Mouse (Mus musculus): Measurements from ENCODE around the gene Inhba.

DNA sequence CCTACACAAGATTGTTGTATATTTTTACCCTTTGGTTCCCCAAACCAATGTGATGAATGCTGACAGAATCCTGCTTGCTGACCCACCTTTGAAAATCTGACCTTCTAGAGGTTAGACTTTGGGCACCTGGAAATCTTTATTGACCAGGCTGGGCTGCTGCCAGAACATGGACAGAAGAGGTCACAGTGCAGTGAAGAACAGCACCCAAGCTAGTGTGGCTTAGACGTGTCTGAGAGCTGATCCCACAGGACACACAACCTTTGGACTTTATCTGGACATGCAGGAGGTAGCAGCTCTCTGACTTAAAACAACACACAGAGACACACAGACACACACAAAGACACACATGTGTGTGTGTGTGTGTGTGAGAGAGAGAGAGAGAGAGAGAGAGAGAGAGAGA lies 3.3 kb upstream of the Inhba start:
- TF ChIP-seq POLR2A (IDR thresholded peaks at IDR 0.05; ENCODE audit: borderline replicate concordance, extremely low read depth, insufficient read depth, insufficient read length, poor library complexity, severe bottlenecking) (no peak), CTCF (IDR thresholded peaks at IDR 0.05; ENCODE audit: borderline replicate concordance, extremely low read depth, insufficient read depth, insufficient read length) (no peak)

Data from brain, embryonic 14.5 days (tissue).